Mouse (Mus musculus): ENCODE measurements around the gene Nrgn.

Nrgn gene

GRCm38 (mm10) chr9:37526443-37527395, 26.0 kb downstream of the Nrgn start:
- no peak for TF ChIP-seq GATA4 (IDR thresholded peaks at IDR 0.05; ENCODE audit: insufficient replicate concordance, low read length)

DNA sequence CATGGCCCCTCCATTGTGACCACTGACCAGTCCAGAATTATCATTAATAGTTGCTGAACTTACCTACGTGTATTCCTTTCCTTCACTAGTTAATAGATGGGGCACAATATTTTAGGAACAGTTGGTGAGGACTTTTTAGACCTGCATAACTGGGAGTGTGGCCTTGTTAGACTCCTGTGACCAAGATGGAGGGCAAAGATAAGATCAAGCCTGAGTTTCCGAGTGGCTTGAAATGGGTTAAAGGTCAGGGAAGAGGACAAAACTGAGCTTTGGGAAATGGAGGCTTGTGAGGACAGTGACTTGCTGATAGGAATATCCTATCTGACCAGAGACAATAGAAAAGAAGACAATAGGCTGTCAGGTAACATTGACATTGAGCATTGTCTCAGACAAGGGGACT, 27.2 kb downstream of the Nrgn start:
- TF ChIP-seq GATA4 (IDR thresholded peaks at IDR 0.05; ENCODE audit: insufficient replicate concordance, low read length): no peak

- no peak for TF ChIP-seq GATA4 (IDR thresholded peaks at IDR 0.05; ENCODE audit: insufficient replicate concordance, low read length)
These were observed 32.7 kb downstream of the Nrgn start for GRCm38 (mm10) chr9:37519995-37520394.

- no peak for TF ChIP-seq GATA4 (IDR thresholded peaks at IDR 0.05; ENCODE audit: insufficient replicate concordance, low read length)
These were observed 33.7 kb downstream of the Nrgn start for GRCm38 (mm10) chr9:37518991-37519390.

- no peak for TF ChIP-seq GATA4 (IDR thresholded peaks at IDR 0.05; ENCODE audit: insufficient replicate concordance, low read length)
These were observed 35.2 kb downstream of the Nrgn start for GRCm38 (mm10) chr9:37517467-37517866.

DNA sequence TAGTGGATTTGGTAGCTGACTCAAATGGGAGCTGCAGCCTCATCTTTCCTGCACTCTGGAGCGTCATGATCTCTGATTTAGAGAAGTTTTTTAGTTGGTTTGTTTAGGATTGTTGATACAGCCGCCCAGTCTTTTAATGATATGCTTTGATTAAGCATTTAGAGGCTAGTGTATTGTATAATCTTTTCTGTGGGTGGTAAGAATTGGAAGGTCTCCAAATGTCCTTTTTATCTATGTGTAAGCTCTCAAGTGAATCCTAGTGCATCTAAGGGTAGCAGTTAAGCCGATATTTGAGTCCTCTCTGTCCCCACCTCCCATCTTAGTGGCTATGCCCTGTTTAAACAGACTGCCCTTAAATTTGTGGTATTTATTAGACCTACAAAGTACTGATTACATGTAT, 38.2 kb downstream of the Nrgn start:
- TF ChIP-seq GATA4 (IDR thresholded peaks at IDR 0.05; ENCODE audit: insufficient replicate concordance, low read length): no peak

GRCm38 (mm10) chr9:37512097-37512496, 40.6 kb downstream of the Nrgn start:
- TF ChIP-seq GATA4 (IDR thresholded peaks at IDR 0.05; ENCODE audit: insufficient replicate concordance, low read length): no peak

- no peak for TF ChIP-seq GATA4 (IDR thresholded peaks at IDR 0.05; ENCODE audit: insufficient replicate concordance, low read length)
These were observed 46.7 kb downstream of the Nrgn start for GRCm38 (mm10) chr9:37506023-37506422.

- no peak for TF ChIP-seq GATA4 (IDR thresholded peaks at IDR 0.05; ENCODE audit: insufficient replicate concordance, low read length)
These were observed 48.4 kb downstream of the Nrgn start for GRCm38 (mm10) chr9:37504348-37504747.

- no peak for TF ChIP-seq GATA4 (IDR thresholded peaks at IDR 0.05; ENCODE audit: insufficient replicate concordance, low read length)
These were observed 51.5 kb downstream of the Nrgn start for GRCm38 (mm10) chr9:37501170-37501569.

DNA sequence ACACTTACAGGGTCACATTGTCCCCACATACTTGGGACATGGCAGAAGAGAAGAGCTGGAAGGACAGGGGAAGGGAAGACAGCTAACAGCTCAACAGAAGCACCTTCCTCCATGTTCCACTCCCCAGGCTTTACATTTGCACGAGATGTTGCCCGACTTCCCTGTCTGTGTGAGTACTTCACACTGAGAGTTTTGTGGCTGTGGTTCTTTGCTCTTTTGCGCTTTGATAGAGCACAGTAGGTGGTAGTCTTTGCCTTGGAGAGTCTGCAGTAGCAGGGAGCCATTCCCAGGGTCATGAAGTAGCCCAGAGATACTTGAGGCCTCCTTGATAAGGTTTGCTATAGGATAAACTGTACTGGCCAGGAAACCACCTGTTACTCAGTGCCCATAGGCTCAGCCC, 52.5 kb downstream of the Nrgn start:
- no peak for TF ChIP-seq GATA4 (IDR thresholded peaks at IDR 0.05; ENCODE audit: insufficient replicate concordance, low read length)

DNA sequence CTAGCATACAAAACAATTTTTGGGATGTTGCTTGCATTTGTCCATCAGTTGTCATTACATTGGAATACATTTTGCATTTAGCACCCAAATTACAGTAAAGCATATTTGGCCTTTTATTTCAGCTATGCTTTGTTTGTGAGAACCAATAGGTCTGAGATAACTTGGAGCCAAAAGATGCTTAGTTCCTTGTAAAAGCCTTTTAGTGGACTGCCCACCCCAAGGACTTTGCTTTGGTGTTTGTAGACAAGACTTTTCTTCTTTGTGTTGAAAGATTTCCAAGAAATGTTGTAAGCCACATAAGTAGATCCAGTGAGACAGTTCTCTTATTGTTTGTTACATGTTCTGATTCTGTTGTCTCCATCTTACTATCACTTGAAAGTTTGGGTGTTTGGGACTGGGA, 56.4 kb downstream of the Nrgn start:
- no peak for TF ChIP-seq GATA4 (IDR thresholded peaks at IDR 0.05; ENCODE audit: insufficient replicate concordance, low read length)

GRCm38 (mm10) chr9:37495761-37496160, 56.9 kb downstream of the Nrgn start:
- TF ChIP-seq GATA4 (IDR thresholded peaks at IDR 0.05; ENCODE audit: insufficient replicate concordance, low read length): no peak

All from liver, adult (tissue).